Mouse (Mus musculus): ENCODE measurements around the gene Sh3gl1.
A peak's percentile ranks its signal among the peaks of the same experiment; 100 is the strongest.

Sh3gl1 gene

DNA sequence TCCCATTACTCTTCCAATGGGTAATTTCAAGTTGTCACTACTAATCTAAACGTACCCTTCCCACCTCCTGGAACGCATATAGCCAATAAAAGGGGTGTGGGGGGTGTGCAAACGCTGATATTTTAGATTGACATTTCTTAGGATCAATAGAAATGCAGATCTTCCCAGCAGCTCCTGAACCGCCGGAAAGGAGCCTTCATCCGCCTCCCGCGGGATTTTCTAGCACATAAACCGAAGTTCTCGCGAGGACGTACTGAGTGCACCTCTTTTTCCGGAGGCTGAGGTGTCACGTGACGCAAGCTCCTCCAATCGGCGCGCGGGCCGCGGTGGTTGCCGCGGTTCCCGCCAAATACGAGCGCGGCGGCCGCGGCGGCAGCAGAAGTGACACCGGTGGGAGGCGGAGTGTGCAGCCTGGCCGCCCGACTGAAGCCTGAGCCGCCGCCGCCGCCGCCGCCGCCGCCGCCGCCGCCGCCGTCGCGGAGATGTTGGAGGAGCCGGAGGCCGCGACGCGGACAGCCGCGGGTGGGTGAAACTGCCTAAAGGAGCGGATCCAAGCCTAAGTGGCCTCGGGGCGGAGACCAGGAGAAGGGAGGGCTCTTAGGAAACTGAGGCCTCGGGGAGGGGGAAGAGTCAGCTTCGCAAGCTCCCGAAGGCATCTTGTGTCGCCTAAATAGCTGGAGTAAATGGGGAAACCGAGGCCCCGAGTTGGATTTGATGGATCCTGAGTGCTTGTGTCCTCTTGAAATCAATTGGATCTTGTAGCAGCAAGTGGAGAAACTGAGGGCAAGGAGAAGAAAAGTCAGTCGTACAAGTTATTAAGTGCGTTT lies 3.8 kb upstream of the Sh3gl1 start, which contains the start of gene Chaf1a:
TSS of gene Chaf1a (plus strand) at position 410 of the 827 bp plus-strand sequence.
- DNase-seq (ENCODE audit: low read depth, low spot score): peak; percentile 99

DNA sequence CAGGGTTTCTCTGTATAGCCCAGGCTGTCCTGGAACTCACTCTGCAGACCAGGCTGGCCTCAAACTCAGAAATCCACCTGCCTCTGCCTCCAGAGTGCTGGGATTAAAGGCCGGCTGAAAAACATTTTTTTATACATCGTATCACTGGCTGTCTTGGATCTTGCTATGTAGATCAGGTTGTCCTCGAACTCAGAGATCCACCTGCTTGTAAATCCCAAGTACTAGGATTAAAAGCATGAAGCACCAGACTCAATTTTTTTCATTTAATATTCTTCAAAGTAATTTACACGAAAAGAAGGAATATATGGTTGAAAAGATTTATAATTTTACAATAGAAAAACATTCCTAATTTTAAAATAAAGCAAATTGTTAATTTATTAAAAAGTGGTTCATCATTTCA lies 2.9 kb upstream of the Sh3gl1 start:
- no peak for DNase-seq (ENCODE audit: low read depth, low spot score)

DNA sequence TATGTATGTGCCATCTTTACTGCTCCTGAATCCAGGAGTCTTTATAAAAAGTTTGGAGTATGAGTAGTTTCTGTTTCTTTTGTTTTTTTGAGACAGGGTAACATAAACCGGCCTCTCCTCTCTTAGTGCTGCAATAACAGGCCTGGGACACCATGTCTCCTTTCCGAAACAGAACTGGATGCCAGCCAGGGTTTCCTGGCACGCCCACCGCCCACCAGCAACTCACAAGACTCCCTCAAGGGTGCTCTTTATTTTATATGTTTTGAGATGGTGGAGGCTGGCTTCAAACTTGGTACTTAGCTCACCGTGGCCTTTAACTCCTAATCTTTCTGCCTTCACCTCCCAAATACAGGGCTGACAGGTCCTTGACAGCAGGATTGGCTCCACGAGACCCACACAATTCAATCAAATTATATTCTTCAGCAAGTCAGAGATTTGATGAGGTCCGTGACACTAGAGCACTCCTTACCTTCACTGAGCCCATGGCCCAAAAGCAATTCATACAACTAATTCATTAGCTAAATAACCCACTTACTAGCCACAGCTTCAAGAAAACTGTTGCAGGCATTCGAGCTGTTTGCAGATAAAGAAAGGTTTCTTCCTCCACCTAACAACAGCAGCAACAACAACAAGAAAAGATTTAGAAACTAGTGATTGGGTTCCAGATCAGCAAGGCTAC lies 2.3 kb upstream of the Sh3gl1 start:
- no peak for DNase-seq (ENCODE audit: low read depth, low spot score)

DNA sequence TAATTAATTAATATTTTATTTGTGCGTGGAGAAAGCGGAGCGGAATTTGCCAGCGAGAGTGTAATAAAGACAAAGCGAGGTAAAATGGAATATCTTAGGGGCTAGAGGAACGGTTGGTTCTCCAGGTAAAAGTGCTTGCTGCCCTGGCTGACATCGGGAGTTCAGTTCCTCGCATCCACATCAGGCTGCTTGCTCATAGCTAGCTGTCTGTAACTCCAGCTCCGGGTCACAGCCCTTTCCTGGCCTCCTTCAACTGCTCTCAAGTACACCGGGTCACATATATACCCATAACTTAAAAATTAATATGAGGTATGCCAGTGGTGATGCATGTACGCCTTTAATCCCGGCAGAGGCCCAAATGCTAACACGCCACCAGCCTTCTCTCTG lies 459 bp upstream of the Sh3gl1 start:
- DNase-seq (ENCODE audit: low read depth, low spot score): no peak

DNA sequence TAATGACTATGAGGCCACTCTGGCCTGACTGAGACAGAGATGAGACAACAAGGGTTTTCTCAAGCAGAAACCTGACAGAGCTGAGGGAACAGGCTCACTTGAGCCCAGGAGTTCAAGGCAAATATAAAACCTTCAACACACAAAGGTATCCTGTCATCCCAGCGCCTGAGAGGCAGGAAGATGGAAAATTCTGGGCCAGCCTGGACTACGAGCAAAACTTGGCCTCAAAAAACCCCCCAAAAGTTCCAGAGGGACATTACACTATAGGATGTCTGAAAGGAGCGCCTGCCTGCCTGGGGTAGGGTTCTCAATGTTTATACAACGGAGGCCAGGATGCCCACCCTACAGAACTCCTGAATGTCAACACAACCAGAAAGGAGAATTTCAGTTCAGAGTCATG lies 1.2 kb downstream of the Sh3gl1 start:
- DNase-seq (ENCODE audit: low read depth, low spot score): no peak

DNA sequence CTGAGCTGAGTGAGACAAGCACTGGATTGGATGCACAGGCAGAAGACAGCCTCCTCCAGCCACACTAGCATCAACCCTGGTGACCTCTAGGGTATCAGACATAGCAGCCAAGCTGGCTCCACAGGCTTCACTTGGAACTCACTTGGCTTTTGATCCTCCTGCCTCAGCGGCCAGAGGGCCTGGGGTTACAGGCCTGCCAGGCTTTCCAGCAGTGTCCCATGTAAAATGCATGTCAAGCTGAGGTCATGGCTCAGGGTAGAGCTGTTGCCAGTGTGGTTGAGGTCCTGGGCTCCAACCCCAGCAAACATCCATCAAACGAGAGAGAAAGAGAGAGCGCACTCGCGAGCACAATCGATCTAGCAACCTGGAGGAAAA lies 1.7 kb downstream of the Sh3gl1 start:
- DNase-seq (ENCODE audit: low read depth, low spot score): no peak

DNA sequence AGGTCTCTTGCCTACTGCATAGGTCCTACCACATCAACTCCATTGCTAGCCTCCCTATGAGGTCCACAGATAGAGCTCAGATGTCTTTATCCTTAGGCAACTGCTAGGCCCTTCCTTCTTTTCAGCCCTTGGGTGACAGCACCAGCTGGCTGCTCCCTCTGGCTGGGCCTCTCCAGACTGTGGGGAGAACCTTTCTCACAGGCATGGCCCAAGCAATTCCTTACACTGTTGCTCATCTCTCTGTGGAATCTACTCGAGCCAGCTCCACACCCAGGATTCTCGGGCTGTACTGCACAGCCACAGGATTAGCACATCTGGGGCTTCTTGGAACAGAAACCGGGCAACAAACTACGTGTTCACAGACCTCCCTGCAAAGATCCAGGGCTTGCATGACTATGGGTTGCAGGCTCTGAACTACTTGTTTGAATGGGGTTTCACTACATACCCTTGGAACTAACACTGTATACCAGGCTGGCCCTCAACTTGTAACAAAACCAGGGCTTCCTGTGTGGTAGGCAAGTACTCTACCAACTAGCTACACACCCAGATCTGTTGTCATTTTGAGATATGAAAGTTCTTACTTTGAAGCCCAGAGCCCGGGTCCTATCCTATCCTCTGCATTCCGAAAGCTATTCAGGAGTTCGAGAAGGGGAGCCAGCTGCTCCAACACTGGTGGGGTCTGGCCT lies 2.3 kb downstream of the Sh3gl1 start:
- no peak for DNase-seq (ENCODE audit: low read depth, low spot score)

DNA sequence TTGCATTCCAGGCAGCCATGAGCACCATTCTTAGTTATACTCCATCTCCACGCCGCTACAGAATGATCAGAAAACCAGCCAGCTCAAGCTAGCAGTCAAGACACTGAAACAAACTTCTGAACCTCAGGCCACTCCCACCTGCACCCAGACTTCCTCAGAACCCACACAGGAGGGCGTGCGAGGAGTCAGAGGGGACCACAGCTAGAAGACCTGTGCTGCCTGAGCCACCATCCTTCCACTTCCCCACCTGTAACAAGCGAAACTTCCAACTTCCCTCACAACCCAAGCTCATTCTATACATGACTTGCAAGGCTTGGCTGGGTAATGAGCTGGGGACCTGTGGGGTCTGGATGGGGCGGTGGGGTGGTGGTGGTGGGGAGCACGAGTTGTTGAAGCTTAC lies 3.6 kb downstream of the Sh3gl1 start:
- DNase-seq (ENCODE audit: low read depth, low spot score): no peak

DNA sequence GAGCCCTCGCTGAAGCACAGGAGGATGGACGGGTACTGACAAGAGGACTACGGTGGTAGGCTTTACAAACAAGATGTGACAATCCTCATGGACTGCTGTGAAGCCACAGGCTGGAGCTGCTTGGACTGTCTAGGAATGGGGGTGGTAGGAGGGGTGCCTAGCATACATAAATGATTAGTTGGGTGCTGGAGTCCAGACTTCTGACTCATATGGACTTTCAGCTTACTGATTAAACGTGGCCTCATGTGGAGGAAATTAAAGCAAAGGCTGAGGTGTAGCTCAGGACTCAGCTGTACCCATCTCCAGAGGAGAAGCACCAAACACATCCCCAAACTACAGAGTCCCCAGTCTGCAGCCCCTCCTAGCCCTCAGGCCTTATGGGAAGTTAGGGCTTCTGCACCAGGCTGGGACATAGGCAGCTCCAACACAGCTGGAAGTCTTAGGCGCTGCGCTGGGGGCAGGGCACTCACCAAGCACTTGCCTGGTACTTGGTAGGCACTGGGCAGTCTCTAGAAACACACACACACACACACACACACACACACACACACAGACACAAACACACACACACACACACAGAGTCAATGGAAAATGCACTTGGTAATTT lies 4.2 kb downstream of the Sh3gl1 start:
- no peak for DNase-seq (ENCODE audit: low read depth, low spot score)

DNA sequence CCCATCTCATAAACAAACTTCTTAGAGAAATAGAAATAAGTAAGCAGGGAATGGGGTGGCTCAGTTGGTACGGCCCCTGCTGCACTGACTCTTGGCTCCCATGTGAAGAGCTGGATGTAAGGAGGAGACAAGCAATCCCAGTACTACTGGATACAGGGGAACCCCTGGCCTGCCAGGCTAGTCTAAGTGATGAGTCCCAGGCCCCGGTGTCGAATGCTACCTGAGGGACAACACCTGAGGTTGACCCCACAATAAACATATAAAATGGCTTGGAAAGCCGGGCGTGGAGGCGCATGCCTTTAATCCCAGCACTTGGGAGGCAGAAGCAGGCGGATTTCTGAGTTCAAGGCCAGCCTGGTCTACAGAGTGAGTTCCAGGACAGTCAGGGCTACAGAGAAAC lies 5.0 kb downstream of the Sh3gl1 start:
- no peak for DNase-seq (ENCODE audit: low read depth, low spot score)

DNA sequence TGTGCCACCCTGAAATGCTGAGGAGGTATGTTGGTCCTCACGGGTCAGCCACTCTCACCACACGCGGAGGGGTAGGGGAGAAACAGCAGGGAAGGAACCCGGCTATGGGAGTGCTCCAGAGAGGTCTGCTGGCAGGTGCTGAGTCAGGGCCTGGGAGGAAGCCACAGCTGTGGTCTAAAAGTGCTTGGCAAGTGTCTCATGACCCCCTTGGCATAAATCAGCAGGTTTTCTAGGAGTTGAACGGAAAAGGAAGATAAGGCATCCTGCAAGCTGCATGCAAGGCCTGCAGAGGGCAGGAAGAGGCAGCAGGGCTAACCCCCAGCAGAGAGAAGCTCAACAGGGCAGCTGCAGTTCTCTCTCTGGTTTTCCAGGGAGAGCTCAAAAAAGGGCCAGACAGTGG lies 5.5 kb downstream of the Sh3gl1 start:
- DNase-seq (ENCODE audit: low read depth, low spot score): no peak

DNA sequence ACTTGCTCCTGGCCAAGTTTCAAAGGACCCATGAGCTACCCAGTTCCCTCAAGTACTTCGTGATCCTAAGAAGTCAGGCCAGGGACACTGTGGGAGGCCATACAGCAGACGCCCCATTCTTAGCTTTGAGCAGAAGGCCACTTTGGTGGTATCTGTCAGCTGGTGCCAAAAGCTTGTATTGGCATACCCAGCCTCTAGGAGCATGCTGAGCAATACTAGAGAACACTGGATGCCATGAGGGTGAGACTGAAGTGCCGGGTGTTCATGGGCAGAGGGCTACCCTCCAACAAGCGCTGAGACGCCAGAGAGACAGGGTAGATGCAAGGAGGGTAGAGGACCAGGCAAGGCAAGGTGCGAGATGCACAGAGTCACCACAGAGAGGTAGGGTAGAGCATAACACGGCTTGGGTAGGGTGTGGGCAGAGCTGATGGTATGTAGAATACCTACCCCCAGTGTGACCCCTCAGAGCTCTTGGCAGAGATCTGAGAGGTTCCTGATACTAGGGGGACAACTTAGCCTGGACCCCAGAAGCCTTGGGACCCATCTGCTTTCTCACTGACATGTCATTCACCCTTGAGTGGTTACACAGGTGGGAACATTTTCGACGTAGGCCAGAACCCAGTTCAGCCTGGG lies 6.1 kb downstream of the Sh3gl1 start:
- DNase-seq (ENCODE audit: low read depth, low spot score): no peak

DNA sequence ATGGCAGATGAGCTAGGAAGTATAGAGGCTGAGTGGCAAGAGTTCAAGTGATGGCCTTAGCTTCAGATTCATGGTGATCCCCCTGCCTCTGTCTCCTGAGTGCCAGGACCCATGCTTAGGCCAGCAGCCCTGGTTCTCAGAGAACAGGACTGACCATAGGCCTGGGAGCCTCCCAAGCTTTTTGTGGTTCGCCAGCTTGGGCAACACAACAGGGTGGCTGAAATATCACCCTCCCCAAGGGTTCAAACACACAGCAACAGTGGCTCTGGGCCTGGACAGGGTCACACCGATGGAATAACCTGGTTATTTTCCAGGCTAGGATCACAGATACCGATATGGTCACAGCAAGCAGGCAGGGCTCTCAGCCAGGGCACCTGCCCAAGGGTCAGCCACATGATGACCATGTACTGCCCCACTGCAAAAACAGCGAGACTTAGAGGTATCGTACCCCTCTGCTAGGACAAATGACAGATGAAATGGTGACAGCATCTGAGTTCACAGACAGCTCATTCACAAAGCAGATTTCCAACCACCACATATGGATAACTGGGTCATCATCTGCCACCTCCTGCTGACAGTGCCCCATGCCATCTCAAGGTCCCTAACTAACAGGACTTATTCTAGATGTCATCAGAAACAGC lies 8.5 kb downstream of the Sh3gl1 start:
- DNase-seq (ENCODE audit: low read depth, low spot score): no peak

DNA sequence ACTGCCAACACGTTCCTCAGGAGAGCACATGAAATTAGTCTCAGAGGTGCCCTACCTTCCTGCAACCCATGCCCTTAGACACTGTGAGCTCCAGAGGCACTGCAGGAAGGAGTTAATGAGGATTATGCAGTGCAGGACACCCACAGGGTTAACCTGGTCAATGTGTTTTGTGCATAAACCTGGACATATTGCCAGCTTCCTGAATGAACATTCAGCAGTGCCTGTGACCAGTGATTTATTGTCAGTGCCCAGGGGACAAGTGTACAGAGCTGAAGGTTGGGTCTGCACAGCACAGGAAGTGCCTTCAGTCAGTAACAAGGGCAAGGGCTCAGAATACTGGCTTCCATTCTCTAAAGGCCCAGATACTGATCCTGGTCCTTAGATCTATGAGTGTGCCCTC lies 9.6 kb downstream of the Sh3gl1 start:
- no peak for DNase-seq (ENCODE audit: low read depth, low spot score)

DNA sequence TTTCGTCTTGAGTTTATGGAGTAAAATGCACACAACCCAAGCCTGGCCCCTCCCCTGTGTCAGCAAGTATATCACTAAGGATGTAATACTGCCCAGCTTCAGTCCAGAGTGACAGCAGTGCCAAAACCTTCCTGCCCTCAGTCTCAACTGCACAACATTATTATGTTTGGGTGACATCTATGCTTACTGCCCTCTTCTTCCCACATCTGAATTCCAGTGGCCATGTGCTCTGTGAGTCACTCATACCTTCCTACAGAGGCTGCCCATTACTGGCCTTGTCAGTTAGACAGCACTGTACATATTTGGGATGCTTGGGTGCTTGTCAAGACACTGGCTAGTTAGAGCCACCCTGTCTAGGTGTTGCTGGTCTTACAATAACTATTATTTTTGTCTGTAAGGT lies 10.1 kb downstream of the Sh3gl1 start:
- DNase-seq (ENCODE audit: low read depth, low spot score): no peak

DNA sequence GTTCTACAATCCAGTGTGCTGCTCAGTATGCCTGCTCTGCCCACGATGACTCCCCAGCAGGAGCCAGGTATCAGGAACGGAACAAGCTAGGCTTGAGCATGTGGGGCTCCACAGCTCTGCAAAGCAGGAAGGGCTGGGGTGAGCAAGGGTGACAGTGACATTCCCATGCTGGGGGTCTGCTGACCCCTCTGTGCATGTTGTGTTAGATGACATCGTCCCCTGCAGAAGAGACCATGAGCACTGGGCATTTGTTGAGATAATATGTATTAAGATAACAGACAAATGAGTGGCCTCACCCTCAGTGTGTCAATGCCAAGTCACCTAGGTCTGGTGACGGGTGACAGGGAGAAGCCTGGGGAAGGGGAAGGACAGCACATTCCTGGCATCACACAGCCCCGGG lies 11.5 kb downstream of the Sh3gl1 start:
- DNase-seq (ENCODE audit: low read depth, low spot score): no peak

DNA sequence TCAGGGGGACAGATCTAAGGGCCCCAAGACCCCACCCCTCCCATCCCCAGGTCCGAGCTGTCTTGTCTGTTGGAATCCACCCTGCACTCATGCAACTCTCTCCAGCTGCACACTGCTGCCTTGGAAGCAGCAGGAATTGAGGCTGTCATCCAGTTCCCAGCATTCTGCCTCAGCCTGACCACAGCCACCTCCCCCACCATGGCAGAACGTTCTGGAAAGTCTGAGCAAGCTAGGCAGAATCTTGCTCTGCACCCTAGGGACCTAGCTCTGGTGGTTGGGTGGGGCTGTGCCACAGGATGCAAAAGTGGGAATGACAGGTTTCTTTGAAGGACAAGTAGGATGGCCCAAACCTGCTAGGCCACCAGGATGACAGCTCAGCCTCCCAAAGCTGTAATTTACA lies 12.0 kb downstream of the Sh3gl1 start:
- DNase-seq (ENCODE audit: low read depth, low spot score): no peak

DNA sequence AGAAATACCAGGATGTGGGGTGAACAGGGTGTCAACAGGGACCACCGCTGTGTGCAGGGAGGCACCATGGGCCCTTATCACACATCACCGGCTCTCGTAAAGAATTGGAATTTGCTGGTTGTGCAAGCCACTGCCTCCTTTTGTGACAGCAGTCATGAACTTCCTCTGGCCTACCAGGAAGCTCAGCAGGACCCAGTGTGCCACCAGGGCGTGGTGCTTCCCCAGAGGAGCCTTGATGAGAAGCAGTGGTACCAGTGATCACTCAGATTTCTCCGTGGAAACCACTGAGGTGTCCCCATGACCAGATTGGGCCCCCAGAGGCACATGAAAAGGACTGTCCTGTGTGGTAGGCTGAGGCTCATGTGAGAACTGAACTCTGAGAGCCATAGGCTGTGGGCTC lies 13.0 kb downstream of the Sh3gl1 start:
- DNase-seq (ENCODE audit: low read depth, low spot score): no peak

DNA sequence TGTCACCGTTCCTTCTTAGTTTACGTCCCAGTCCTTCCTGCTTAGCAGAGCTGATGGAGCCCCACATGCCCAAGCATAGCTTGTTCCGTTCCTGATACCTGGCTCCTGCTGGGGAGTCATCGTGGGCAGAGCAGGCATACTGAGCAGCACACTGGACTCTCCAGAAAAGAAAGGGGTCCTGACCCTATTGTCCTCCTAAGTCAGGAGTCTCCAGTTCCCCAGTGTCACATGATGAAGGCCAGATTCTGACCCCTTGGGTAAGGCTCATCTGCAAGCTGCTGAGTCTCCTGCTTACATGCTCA lies 13.5 kb downstream of the Sh3gl1 start:
- no peak for DNase-seq (ENCODE audit: low read depth, low spot score)

DNA sequence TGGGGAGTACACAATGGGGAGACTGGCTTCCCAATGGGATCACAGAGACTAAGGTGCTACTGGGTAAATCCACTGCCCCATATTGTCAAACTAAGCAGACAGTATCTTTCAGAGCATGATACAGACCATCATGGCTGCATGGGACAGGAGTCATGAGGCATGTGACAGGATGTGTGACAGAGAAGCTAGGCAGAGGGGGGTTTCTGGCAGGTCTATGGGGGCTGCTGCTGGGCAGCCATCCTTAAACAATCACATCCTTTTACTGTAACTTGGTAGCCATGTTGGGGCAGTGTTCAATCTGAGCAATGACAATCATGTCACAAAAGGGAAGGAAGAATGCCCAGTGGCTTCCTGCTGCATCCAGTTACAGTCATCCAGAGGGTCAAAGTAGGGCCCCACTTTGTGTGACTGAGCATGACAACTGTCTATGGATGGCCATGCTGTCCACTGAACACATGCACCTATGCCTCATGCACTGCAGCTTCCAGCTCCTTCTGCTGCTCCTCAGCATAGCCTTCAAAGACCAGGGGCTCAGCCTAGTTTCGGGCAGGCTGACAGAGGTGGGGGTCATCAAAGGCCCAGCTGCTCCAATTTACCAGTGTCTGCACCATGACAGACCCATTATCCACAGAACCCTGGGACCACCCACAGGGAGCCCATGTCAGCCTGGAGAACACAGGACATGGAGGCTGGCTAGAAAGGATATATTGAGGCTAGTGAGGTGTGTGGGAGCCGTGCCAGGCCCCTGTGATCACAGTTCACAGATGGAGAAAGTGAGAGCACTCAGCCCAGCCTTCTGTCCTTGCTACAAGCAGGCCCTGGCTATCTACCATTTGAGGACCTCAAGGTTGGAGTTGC lies 14.1 kb downstream of the Sh3gl1 start:
- DNase-seq (ENCODE audit: low read depth, low spot score): no peak
